Mouse (Mus musculus): ENCODE data around the gene Cldn15. TPM values are rescaled to one million over a fixed set of nuclear protein-coding genes. Genes with fewer than 3 reads are reported as not detected.
"Not testable (repeated sequence)": the region's sequence is repeated elsewhere in the genome, so short reads cannot be mapped to it uniquely, and the experiment has no call there.

Gene Cldn15
- total RNA-seq (2017) = 1.2 and 3.0 TPM in 2 replicates

- ATAC-seq (ENCODE audit: extremely low read depth, insufficient number of reproducible peaks, low FRiP score, poor library complexity, severe bottlenecking) = no peak
These were observed at the start of gene Cldn15 for GRCm38 (mm10) chr5:136966331-136966730. Gene Cldn15 (plus strand): TSS chr5:136966616.

GRCm38 (mm10) chr5:136917613-136918242 lies 48.7 kb upstream of the Cldn15 start:
- ATAC-seq (ENCODE audit: extremely low read depth, insufficient number of reproducible peaks, low FRiP score, poor library complexity, severe bottlenecking) = no peak

- peak; percentile 90 for ATAC-seq (ENCODE audit: extremely low read depth, insufficient number of reproducible peaks, low FRiP score, poor library complexity, severe bottlenecking)
These were observed 47.6 kb upstream of the Cldn15 start for GRCm38 (mm10) chr5:136918655-136919472.

DNA sequence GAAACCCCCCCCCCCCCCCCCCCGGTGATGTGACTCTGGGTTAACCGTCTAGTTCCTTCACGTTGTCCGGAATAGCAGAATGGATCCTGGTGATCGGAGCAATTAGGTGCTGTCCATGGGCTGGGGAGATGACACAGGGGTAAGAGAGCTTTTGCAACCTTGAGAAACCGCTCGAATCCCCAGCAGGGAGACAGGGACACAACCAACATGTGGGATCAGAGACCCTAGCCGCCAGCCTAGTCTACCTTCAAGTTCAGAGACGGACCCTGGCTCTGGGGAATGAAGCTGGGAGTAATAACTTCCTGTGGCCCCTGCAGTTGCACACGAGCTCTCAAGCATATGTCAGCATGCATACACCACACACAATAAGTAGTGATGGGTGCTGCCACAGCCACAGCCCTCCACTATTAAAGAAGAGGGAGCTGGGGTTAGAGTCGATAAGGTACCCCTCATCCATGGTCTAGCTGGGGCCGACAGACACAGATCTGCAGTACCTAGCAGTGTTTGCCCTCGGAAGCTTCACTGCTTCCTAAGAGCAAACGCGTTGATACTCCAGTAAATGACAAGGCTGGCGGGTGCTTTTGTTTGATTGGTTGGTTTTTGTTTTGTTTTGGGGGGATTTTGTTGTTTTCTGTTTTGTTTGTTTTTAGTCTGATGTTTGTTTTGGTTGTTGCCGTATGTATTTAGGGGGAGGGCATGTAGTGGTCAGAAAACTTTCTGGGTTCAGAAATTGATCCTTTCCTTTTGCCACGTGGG lies 46.7 kb upstream of the Cldn15 start:
- no peak for ATAC-seq (ENCODE audit: extremely low read depth, insufficient number of reproducible peaks, low FRiP score, poor library complexity, severe bottlenecking)

DNA sequence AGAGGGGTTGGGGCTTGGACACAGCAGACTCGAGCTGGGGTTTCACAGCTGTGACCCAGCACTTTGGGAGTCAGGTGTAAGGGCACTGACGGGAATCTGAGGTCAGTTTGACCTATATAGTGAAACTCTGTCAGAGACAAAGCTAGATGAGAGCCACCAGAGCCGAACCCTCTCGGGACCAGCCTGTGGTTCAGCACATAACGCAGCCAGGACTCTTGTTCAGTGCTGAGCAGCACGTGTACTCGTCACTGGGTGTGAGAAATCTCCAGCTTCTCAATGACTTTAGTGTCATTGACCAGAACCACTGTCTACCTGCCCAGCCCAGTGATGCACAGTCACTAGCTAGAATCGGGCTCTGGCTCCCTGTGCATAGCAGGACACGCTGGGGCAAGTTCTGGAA lies 43.6 kb upstream of the Cldn15 start:
- no peak for ATAC-seq (ENCODE audit: extremely low read depth, insufficient number of reproducible peaks, low FRiP score, poor library complexity, severe bottlenecking)

DNA sequence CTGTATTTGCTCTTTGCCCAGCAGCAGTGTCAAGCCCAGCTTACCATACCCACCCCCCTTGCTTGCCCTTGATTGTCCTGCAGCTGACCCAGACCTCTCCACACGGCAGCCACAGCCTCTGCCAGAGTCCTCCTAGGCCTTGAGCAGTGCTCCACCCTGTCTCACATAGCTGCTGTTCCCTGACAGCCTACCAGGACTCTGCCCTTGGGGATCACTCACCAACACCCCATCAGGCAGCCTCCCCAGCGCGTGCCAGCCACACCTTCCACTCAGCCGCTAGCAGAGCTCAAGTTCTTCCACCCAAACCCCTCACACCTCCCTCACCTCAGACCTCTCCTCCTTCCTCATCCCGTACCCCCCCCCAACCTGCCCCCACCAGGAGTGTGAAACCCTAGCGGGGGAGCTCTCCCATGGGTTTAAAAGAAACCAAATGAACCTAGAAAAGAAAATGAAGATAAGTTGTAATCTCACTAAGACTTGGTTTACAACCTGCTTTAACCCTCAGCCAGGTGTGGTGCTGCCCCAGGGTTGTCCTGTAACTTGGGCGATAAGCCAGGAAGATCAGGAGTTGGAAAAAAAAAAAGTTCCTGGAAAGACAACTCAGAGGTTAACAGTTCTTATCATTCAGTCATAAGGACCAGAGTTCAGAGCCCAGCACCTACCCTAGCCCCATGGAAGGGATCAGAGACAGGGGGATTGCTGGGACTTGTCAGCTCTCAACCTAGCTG lies 42.5 kb upstream of the Cldn15 start:
- no peak for ATAC-seq (ENCODE audit: extremely low read depth, insufficient number of reproducible peaks, low FRiP score, poor library complexity, severe bottlenecking)

DNA sequence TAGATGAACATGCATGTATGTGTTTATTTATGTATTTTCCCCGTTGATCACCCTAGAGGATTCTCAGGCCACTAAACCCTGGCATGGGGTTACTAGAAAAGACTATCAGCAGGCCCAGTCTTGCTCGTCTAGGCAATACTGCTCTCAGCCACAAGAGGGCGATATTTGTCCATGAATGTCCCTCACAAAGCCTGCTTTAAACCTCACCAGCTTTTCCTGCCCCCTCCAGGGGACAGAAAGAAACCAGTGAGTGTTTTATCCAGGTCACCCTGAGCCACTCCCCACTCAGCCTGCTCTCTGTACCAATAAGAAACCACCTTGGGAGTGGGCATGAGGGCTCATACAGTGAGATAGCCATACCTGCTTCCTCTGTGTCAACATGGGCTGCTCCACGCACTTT lies 37.3 kb upstream of the Cldn15 start:
- peak; percentile 84 for ATAC-seq (ENCODE audit: extremely low read depth, insufficient number of reproducible peaks, low FRiP score, poor library complexity, severe bottlenecking)

DNA sequence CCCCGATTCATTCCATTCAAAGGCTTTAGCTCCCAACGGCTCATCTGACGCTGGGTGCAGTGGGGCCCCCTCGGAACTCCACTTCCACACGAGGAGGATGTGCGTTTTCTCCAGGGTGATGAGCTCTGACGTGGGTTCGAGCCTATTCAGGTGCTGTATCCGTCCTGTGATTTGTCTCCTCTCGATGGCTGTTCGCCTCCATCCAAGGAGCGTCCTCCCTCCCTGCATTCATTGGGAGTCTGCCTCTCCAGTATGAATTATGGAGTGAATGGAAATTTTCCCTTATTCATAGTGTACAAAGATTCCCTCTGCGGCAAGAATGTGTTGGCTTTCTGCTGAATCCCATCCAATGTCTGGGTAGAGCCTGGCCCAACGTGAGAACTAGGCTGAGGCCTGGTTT lies 34.5 kb upstream of the Cldn15 start:
- no peak for ATAC-seq (ENCODE audit: extremely low read depth, insufficient number of reproducible peaks, low FRiP score, poor library complexity, severe bottlenecking)

DNA sequence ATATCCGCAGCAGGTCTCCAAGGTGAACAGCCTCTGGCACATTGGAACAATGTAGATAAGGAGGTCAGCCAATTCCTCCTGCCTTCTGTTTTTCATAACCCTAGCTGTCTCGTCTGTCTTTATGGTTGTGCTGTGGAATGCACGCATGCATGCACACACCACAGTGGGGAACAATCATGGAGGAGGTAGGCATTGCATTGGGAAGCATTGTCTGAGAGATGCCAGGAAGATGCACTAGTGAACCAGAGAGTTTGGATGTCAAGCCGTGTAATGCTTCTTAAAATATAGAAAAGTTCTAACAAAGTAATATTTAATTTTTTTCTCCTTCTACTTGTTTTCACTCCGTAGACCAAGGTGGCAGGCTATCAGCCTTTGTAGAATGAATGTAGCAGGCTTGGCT lies 33.5 kb upstream of the Cldn15 start:
- no peak for ATAC-seq (ENCODE audit: extremely low read depth, insufficient number of reproducible peaks, low FRiP score, poor library complexity, severe bottlenecking)

DNA sequence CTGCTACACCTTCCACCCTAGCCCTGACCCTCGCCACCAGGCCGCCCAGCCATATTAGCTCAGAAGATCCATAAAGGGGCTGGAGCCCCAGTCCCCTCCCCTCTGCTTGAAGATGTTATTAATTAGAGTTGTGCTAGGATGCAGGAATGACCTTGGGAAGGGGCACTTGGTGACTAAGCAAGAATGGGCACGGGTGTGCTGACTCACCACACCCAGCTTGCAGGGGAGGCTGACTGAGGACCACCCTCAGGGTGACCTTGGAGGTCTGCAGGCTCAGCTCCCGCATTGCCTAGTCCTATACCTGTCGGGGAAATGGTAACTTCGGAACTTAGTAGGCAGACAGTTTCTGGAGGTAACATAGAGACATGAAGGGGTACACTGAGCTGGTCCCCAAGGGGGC lies 32.5 kb upstream of the Cldn15 start:
- no peak for ATAC-seq (ENCODE audit: extremely low read depth, insufficient number of reproducible peaks, low FRiP score, poor library complexity, severe bottlenecking)

DNA sequence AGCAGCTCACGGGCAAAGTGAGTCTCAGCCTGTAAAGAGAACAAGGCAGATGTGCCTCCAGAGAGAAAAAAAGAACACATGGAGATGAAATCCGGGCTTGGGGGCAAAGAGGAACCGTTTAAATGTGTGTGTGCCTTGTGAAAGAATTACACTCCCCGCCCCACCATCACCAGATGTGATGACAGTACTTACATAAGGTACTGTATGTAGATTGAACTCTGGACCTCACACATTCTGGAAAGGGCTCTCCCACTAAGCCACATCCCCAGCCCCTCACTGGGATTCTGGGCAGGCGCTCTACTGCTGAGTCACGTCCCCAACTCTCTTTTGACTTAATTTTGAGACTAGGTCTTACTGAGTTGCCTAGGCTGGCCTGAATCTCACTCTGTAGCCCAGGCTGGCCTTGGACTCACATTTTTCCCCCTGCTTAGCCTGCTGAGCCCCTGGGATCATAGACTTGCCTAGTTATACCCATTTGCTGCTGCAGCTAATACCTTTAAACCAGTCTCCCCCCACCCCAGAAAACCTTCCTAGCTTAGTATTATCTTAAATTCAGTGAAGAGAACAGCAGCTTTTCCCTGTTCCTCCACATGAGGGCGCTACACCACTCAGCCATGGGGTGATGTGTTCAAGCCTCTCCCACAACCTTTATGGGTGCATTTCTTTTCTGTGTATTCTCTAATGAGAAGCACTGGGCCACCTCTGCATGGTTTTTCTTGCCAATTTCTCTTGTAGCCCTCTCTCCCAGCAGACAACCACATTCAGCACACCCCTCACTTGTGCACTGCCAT lies 30.3 kb upstream of the Cldn15 start:
- ATAC-seq (ENCODE audit: extremely low read depth, insufficient number of reproducible peaks, low FRiP score, poor library complexity, severe bottlenecking) = no peak

- no peak for ATAC-seq (ENCODE audit: extremely low read depth, insufficient number of reproducible peaks, low FRiP score, poor library complexity, severe bottlenecking)
These were observed 29.7 kb upstream of the Cldn15 start for GRCm38 (mm10) chr5:136936750-136937149.

DNA sequence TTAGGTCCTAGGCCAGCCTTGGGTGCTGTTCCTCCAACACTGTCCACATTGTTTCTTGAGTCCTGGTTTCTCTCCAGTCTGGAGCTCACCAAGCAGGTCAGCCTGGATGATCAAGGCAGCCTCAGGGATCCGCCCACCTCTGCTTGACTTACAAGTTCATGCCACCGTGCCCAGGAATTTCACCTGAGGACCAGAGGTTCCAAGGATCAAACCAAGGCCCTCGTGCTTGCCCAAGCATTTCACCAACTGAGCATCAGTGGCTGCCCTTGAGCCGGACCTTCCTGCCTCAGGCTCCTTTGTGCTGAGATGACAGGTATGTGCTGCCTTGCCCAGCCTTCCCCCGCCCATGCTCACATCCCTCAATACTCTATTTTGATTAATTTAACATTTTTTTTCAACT lies 28.8 kb upstream of the Cldn15 start:
- ATAC-seq (ENCODE audit: extremely low read depth, insufficient number of reproducible peaks, low FRiP score, poor library complexity, severe bottlenecking) = no peak

GRCm38 (mm10) chr5:136939284-136939683 lies 27.1 kb upstream of the Cldn15 start:
- no peak for ATAC-seq (ENCODE audit: extremely low read depth, insufficient number of reproducible peaks, low FRiP score, poor library complexity, severe bottlenecking)

- ATAC-seq (ENCODE audit: extremely low read depth, insufficient number of reproducible peaks, low FRiP score, poor library complexity, severe bottlenecking) = not testable (repeated sequence)
These were observed 26.4 kb upstream of the Cldn15 start for GRCm38 (mm10) chr5:136940029-136940428.

GRCm38 (mm10) chr5:136940845-136941560 lies 25.4 kb upstream of the Cldn15 start:
- ATAC-seq (ENCODE audit: extremely low read depth, insufficient number of reproducible peaks, low FRiP score, poor library complexity, severe bottlenecking) = no peak

- ATAC-seq (ENCODE audit: extremely low read depth, insufficient number of reproducible peaks, low FRiP score, poor library complexity, severe bottlenecking) = no peak
These were observed 23.6 kb upstream of the Cldn15 start for GRCm38 (mm10) chr5:136942781-136943180.

- ATAC-seq (ENCODE audit: extremely low read depth, insufficient number of reproducible peaks, low FRiP score, poor library complexity, severe bottlenecking) = no peak
These were observed 23.0 kb upstream of the Cldn15 start for GRCm38 (mm10) chr5:136943382-136943781.

Measured in neutrophil, adult 5-6 weeks (primary cell).